Mouse (Mus musculus) intestine, embryonic 15.5 days (tissue): ENCODE measurements around the gene Arhgap21. TPM values are rescaled to one million over a fixed set of nuclear protein-coding genes. Genes with fewer than 3 reads are reported as not detected.

Experiments used
- ATAC-seq: fragments of 200-750 bp; cut with Nextera tagmentation; 2 replicates; pipeline ENCODE4 v1.8.0; 2017; ENCODE audit warnings: moderate TSS enrichment, moderate library complexity
- H3K27ac ChIP-seq: fragments of 300-500 bp; sonication (generic); 2 replicates; pipeline ENCODE4 v1.5.1; 2015; ENCODE audit warnings: mild to moderate bottlenecking, inconsistent platforms
- H3K27me3 ChIP-seq: fragments of 300-500 bp; sonication (generic); replicated peaks from 2 replicates; pipeline ENCODE4 v1.6.1; 2015; ENCODE audit warnings: inconsistent platforms
- H3K36me3 ChIP-seq: fragments of 300-500 bp; sonication (generic); 2 replicates; pipeline ENCODE4 v1.6.1; 2015; ENCODE audit warnings: inconsistent platforms
- H3K4me1 ChIP-seq: fragments of 300-500 bp; sonication (generic); replicated peaks from 2 replicates; pipeline ENCODE4 v1.6.1; 2015; ENCODE audit warnings: inconsistent platforms
- H3K4me2 ChIP-seq: fragments of 300-500 bp; sonication (generic); replicated peaks from 2 replicates; pipeline ENCODE4 v1.6.1; 2015; ENCODE audit warnings: mild to moderate bottlenecking, inconsistent platforms
- H3K4me3 ChIP-seq: fragments of 300-500 bp; sonication (generic); replicated peaks from 2 replicates; pipeline ENCODE4 v1.5.1; 2015; ENCODE audit warnings: inconsistent platforms
- H3K9ac ChIP-seq: fragments of 300-500 bp; sonication (generic); 2 replicates; pipeline ENCODE4 v1.6.1; 2015; ENCODE audit warnings: inconsistent platforms
- H3K9me3 ChIP-seq: fragments of 300-500 bp; sonication (generic); 2 replicates; pipeline ENCODE4 v1.6.1; 2016; ENCODE audit warnings: inconsistent platforms
- WGBS: fragments of 180-500 bp; shearing (Covaris S2); methylation state at CpG from one replicate; pipeline ENCODE4 v1.1.7; 2015; 5-methylcytosine and 5-hydroxymethylcytosine counted together
- polyA plus RNA-seq: library from polyadenylated mRNA; unstranded; fragments of >200 nt; fragmentation: Nextera tagmentation; extraction: Ambion mirVana; gene quantifications from 2 replicates; pipeline ENCODE4 v1.2.1, GENCODE M21; 2015

Gene Arhgap21
- polyA plus RNA-seq, 1 experiment from 2014 or later = 13.6 TPM

- Histone ChIP-seq H3K27ac (no peak overlapping the region), H3K36me3 (no peaks in the 10 kb centered on the region), H3K9ac (no peak overlapping the region), H3K9me3 (no peaks in the 10 kb centered on the region), H3K4me2 (no peak overlapping the region), H3K4me3 (no peak overlapping the region), H3K27me3 (no peaks in the 10 kb centered on the region), H3K4me1 (peaks cover 7% of the 10 kb centered on the region; the same call in 1 of the 2 replicates)
- ATAC-seq = no peak
These were observed 40.2 kb downstream of the Arhgap21 start for GRCm38 (mm10) chr2:20928454-20928853.

- H3K9ac ChIP-seq = no peak overlapping the region
- 60% methylated on average over 1 of the region's 1 CpGs for WGBS
- H3K27me3 ChIP-seq = no peaks in the 10 kb centered on the region
- H3K9me3 ChIP-seq = no peaks in the 10 kb centered on the region
- no peak overlapping the region for H3K4me2 ChIP-seq
- ATAC-seq = no peak
- H3K27ac ChIP-seq = no peak overlapping the region
- H3K4me3 ChIP-seq = no peak overlapping the region
- no peaks in the 10 kb centered on the region for H3K4me1 ChIP-seq
- no peaks in the 10 kb centered on the region for H3K36me3 ChIP-seq
These were observed 43.7 kb downstream of the Arhgap21 start for GRCm38 (mm10) chr2:20924938-20925337.

- Histone ChIP-seq H3K27me3 (no peaks in the 10 kb centered on the region), H3K27ac (no peak overlapping the region), H3K4me2 (no peak overlapping the region), H3K4me1 (no peaks in the 10 kb centered on the region), H3K9me3 (no peaks in the 10 kb centered on the region), H3K9ac (no peak overlapping the region), H3K36me3 (no peaks in the 10 kb centered on the region), H3K4me3 (no peak overlapping the region)
- WGBS = 20% methylated on average over 1 of the region's 1 CpGs
- no peak for ATAC-seq
These were observed 46.3 kb downstream of the Arhgap21 start for GRCm38 (mm10) chr2:20922366-20922765.

- no peak overlapping the region for H3K27ac ChIP-seq
- WGBS = 87% methylated on average over 2 of the region's 2 CpGs
These were observed 47.1 kb downstream of the Arhgap21 start for GRCm38 (mm10) chr2:20921558-20921957.

GRCm38 (mm10) chr2:20921021-20921420 lies 47.7 kb downstream of the Arhgap21 start:
- WGBS = 85% methylated on average over 1 of the region's 1 CpGs
- Histone ChIP-seq H3K9me3 (no peaks in the 10 kb centered on the region), H3K27me3 (no peaks in the 10 kb centered on the region), H3K36me3 (no peaks in the 10 kb centered on the region), H3K9ac (no peak overlapping the region), H3K27ac (no peak overlapping the region), H3K4me2 (no peak overlapping the region), H3K4me3 (no peak overlapping the region), H3K4me1 (no peaks in the 10 kb centered on the region)
- ATAC-seq = no peak

More at GRCm38 (mm10) chr2:20921558-20921957, 47.1 kb downstream of the Arhgap21 start:
- no peak overlapping the region for H3K9ac ChIP-seq
- no peak for ATAC-seq
- H3K4me2 ChIP-seq = no peak overlapping the region
- no peaks in the 10 kb centered on the region for H3K36me3 ChIP-seq
- H3K27me3 ChIP-seq = no peaks in the 10 kb centered on the region
- no peak overlapping the region for H3K4me3 ChIP-seq
- no peaks in the 10 kb centered on the region for H3K4me1 ChIP-seq
- no peaks in the 10 kb centered on the region for H3K9me3 ChIP-seq

GRCm38 (mm10) chr2:20914531-20915320 lies 54.0 kb downstream of the Arhgap21 start:
- Histone ChIP-seq H3K4me2 (no peak overlapping the region), H3K9ac (no peak overlapping the region), H3K27me3 (no peaks in the 10 kb centered on the region), H3K27ac (no peak overlapping the region), H3K9me3 (no peaks in the 10 kb centered on the region), H3K4me3 (no peak overlapping the region), H3K36me3 (no peaks in the 10 kb centered on the region), H3K4me1 (no peaks in the 10 kb centered on the region)
- 82% methylated on average over 10 of the region's 10 CpGs for WGBS
- ATAC-seq = no peak

- no peak for ATAC-seq
- no peak overlapping the region for H3K4me3 ChIP-seq
- 94% methylated on average over 1 of the region's 1 CpGs for WGBS
- H3K27ac ChIP-seq = no peak overlapping the region
- H3K4me2 ChIP-seq = no peak overlapping the region
- H3K36me3 ChIP-seq = no peaks in the 10 kb centered on the region
- no peaks in the 10 kb centered on the region for H3K9me3 ChIP-seq
- no peaks in the 10 kb centered on the region for H3K4me1 ChIP-seq
- no peaks in the 10 kb centered on the region for H3K27me3 ChIP-seq
- no peak overlapping the region for H3K9ac ChIP-seq
These were observed 55.7 kb downstream of the Arhgap21 start for GRCm38 (mm10) chr2:20913019-20913415.

- Histone ChIP-seq H3K4me2 (no peak overlapping the region), H3K9ac (no peak overlapping the region), H3K9me3 (no peaks in the 10 kb centered on the region), H3K36me3 (no peaks in the 10 kb centered on the region), H3K4me3 (no peak overlapping the region), H3K27ac (no peak overlapping the region), H3K4me1 (no peaks in the 10 kb centered on the region), H3K27me3 (no peaks in the 10 kb centered on the region)
- ATAC-seq = no peak
- WGBS = 91% methylated on average over 11 of the region's 11 CpGs
These were observed 56.2 kb downstream of the Arhgap21 start for GRCm38 (mm10) chr2:20912348-20913018.

GRCm38 (mm10) chr2:20910446-20910845 lies 58.2 kb downstream of the Arhgap21 start:
- no peaks in the 10 kb centered on the region for H3K36me3 ChIP-seq

GRCm38 (mm10) chr2:20909404-20909803 lies 59.3 kb downstream of the Arhgap21 start:
- Histone ChIP-seq H3K9ac (no peak overlapping the region), H3K4me2 (no peak overlapping the region), H3K36me3 (no peaks in the 10 kb centered on the region), H3K4me1 (no peaks in the 10 kb centered on the region), H3K9me3 (no peaks in the 10 kb centered on the region), H3K27ac (no peak overlapping the region), H3K4me3 (no peak overlapping the region), H3K27me3 (no peaks in the 10 kb centered on the region)
- ATAC-seq = no peak
- WGBS = 46% methylated on average over 7 of the region's 7 CpGs

More at GRCm38 (mm10) chr2:20910446-20910845, 58.2 kb downstream of the Arhgap21 start:
- no peaks in the 10 kb centered on the region for H3K27me3 ChIP-seq
- H3K9me3 ChIP-seq = no peaks in the 10 kb centered on the region
- H3K9ac ChIP-seq = no peak overlapping the region
- no peaks in the 10 kb centered on the region for H3K4me1 ChIP-seq
- WGBS = 94% methylated on average over 3 of the region's 3 CpGs
- H3K27ac ChIP-seq = no peak overlapping the region
- ATAC-seq = no peak
- H3K4me3 ChIP-seq = no peak overlapping the region
- no peak overlapping the region for H3K4me2 ChIP-seq

GRCm38 (mm10) chr2:20907291-20907690 lies 61.4 kb downstream of the Arhgap21 start:
- Histone ChIP-seq H3K36me3 (no peaks in the 10 kb centered on the region), H3K9me3 (no peaks in the 10 kb centered on the region), H3K4me1 (no peaks in the 10 kb centered on the region), H3K4me3 (no peak overlapping the region), H3K27me3 (no peaks in the 10 kb centered on the region), H3K9ac (no peak overlapping the region), H3K27ac (no peak overlapping the region), H3K4me2 (no peak overlapping the region)
- no peak for ATAC-seq
- 77% methylated on average over 3 of the region's 3 CpGs for WGBS

GRCm38 (mm10) chr2:20905411-20905810 lies 63.3 kb downstream of the Arhgap21 start:
- no peak overlapping the region for H3K4me2 ChIP-seq
- no peak overlapping the region for H3K27ac ChIP-seq

More at GRCm38 (mm10) chr2:20905411-20905810, 63.3 kb downstream of the Arhgap21 start:
- WGBS = 92% methylated on average over 8 of the region's 8 CpGs
- no peaks in the 10 kb centered on the region for H3K4me1 ChIP-seq
- H3K27me3 ChIP-seq = no peaks in the 10 kb centered on the region
- H3K4me3 ChIP-seq = no peak overlapping the region
- no peaks in the 10 kb centered on the region for H3K36me3 ChIP-seq
- H3K9me3 ChIP-seq = no peaks in the 10 kb centered on the region
- no peak for ATAC-seq
- no peak overlapping the region for H3K9ac ChIP-seq
